Mouse (Mus musculus) cerebellum, postnatal 36 days (tissue): ENCODE measurements around the gene H2al2b.
"Not testable (repeated sequence)": the region's sequence is repeated elsewhere in the genome, so short reads cannot be mapped to it uniquely, and the experiment has no call there.

Experiments
- DNase-seq, 2 experiments: peaks; one replicate each; pipeline ENCODE4 v3.0.0; 2021 to 2022; ENCODE audit warnings: mixed read lengths in 2 of 2

The H2al2b gene

GRCm38 (mm10) chrY:2720574-2720973 is at the start of gene H2al2b:
H2al2b (minus strand) TSS chrY:2720674.
- not testable (repeated sequence) for DNase-seq
